Mouse (Mus musculus): ENCODE results near the gene Rnpepl1.

- TF ChIP-seq CTCF (IDR thresholded peaks at IDR 0.05; ENCODE audit: low read depth, low read length), result no peak
- TF ChIP-seq POLR2A (IDR thresholded peaks at IDR 0.05; ENCODE audit: insufficient read depth, low read length), result no peak
Observed at GRCm38 (mm10) chr1:92861503-92861902, 49.1 kb upstream of the Rnpepl1 start.
